Mouse (Mus musculus) heart, embryonic 12.5 days (tissue): ENCODE data around the gene 1700017N19Rik. TPM values are rescaled to one million over a fixed set of nuclear protein-coding genes. Genes with fewer than 3 reads are reported as not detected.

Experiments used
- polyA plus RNA-seq: library from polyadenylated mRNA; unstranded; fragments of >200 nt; fragmentation: Nextera tagmentation; extraction: Ambion mirVana; gene quantifications from 2 replicates; pipeline ENCODE4 v1.2.1, GENCODE M21; 2016

The 1700017N19Rik gene
- polyA plus RNA-seq, 1 experiment from 2014 or later, result not detected

Other genes starting within 250 kb of the 1700017N19Rik start
- gene Gm4302, start 249.6 kb upstream of the 1700017N19Rik start, polyA plus RNA-seq, result not detected in 2 replicates
- gene Gm4303, start 244.5 kb upstream of the 1700017N19Rik start, polyA plus RNA-seq, result not detected in 2 replicates
- not detected in 2 replicates for gene Gm4305, start 239.4 kb upstream of the 1700017N19Rik start, polyA plus RNA-seq
- not detected in 2 replicates for gene Gm4307, start 229.1 kb upstream of the 1700017N19Rik start, polyA plus RNA-seq
- gene Gm4312, start 207.9 kb upstream of the 1700017N19Rik start, polyA plus RNA-seq, result not detected in 2 replicates
- 24.4 and 27.3 TPM in 2 replicates for gene Tmtc3, start 103.1 kb upstream of the 1700017N19Rik start, polyA plus RNA-seq
- gene Cep290, start 102.9 kb upstream of the 1700017N19Rik start, polyA plus RNA-seq, result 2.7 and 4.2 TPM in 2 replicates
- gene 4930430F08Rik, start 61 bp upstream of the 1700017N19Rik start, polyA plus RNA-seq, result 8.4 and 9.0 TPM in 2 replicates